Mouse (Mus musculus) urinary bladder, postnatal 0 days (tissue): ENCODE data around the gene Tapt1. TPM values are rescaled to one million over a fixed set of nuclear protein-coding genes. Genes with fewer than 3 reads are reported as not detected.

ENCODE experiments used
- polyA plus RNA-seq: library from polyadenylated mRNA; unstranded; fragments of >200 nt; fragmentation: Nextera tagmentation; extraction: Ambion mirVana; gene quantifications from 2 replicates; pipeline ENCODE4 v1.2.1, GENCODE M21; 2015

Gene Tapt1
- polyA plus RNA-seq: 22.5 and 26.8 TPM in 2 replicates

DNA sequence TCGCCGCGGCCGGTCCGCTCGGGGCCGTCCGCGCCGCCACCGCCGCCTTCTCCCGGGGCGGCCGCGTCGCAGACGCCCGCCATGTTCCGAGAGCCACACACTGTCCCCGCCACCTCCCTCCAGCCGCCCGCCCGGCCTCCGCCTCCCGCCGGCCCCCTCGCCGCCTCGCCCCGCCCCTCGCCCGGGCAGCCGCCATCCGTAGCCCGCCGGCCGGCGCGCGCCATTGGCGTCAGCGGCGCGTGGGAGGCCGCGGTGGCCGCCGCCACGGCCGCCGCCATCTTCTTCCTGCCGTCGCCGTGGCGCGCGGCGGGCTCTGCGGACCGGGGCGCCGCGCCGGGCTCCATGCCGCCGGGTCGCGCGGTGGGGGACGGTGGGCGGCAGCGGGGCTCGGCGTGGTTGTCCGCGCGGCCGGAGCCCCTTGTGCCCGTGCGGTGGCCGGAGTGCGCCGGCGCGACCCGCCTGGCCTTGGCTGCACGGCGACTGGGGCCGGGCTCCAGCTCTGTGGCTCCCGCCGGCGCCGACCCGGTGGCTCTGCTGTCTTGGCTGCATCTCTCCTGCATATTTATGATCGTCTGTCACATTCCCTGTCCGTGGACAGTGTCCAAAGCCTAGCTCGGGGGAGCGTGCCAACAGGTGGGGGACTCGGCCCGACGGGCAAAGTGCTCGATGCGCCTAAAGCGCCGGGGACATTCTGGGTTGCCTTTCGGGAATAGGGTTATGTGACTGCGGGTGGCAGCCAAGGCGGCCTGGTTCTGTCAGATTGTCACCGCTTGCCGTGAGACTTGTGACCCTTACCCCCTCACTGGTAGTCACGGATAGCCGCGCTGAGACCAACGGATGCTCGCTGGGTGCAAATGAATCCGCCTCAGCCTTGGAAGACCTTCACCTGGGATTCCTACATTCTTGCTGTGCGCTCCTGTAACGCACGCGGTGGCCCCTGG is at the start of gene Tapt1:
Gene Tapt1, minus strand, starts transcription at position 106 of the 941 bp plus-strand sequence.

Other genes with a start within 250 kb of the Tapt1 start
- 6.8 and 7.8 TPM in 2 replicates for gene Fgfbp1, start 244.8 kb downstream of the Tapt1 start, polyA plus RNA-seq
- 4.0 and 4.9 TPM in 2 replicates for gene Prom1, start 124.6 kb downstream of the Tapt1 start, polyA plus RNA-seq